Mouse (Mus musculus) myocyte (in vitro differentiated cells): ENCODE data around the gene Msh3. TPM values are rescaled to one million over a fixed set of nuclear protein-coding genes. Genes with fewer than 3 reads are reported as not detected.

Experiments used
- H3K27me3 ChIP-seq: one replicate; pipeline ENCODE4 v1.6.1; 2011; ENCODE audit not compliant: control insufficient read depth, insufficient read depth, insufficient read length
- H3K36me3 ChIP-seq: one replicate; pipeline ENCODE4 v1.6.1; 2011; ENCODE audit not compliant: control insufficient read depth, insufficient read depth
- H3K4me2 ChIP-seq: one replicate; pipeline ENCODE4 v1.6.1; 2011; ENCODE audit warnings: low read depth, control low read depth
- H3K4me3 ChIP-seq: one replicate; pipeline ENCODE4 v1.5.1; 2011; ENCODE audit warnings: mild to moderate bottlenecking, control low read depth, moderate library complexity
- H3K79me2 ChIP-seq: one replicate; pipeline ENCODE4 v1.6.1; 2011; ENCODE audit not compliant: control insufficient read depth, insufficient read depth
- H3ac ChIP-seq: one replicate; pipeline ENCODE4 v1.6.1; 2011; ENCODE audit not compliant: control insufficient read depth, insufficient read length
- CEBPB ChIP-seq: IDR thresholded peaks from 2 replicates; pipeline ENCODE4 v1.6.1; 2011; ENCODE audit warnings: mild to moderate bottlenecking, moderate library complexity; ENCODE audit not compliant: poor library complexity, insufficient read depth, severe bottlenecking
- E2F4 ChIP-seq: IDR thresholded peaks from one replicate; pipeline ENCODE4 v1.6.1; 2011; ENCODE audit warnings: mild to moderate bottlenecking, control low read depth, moderate library complexity; ENCODE audit not compliant: insufficient read depth
- MAX ChIP-seq: IDR thresholded peaks from one replicate; pipeline ENCODE4 v1.6.1; 2011; ENCODE audit warnings: low read depth, mild to moderate bottlenecking, control low read depth
- MYOD1 ChIP-seq, 3 experiments: IDR thresholded peaks; one replicate each; pipeline ENCODE4 v1.6.1; 2011; ENCODE audit warnings: control low read depth in 2 of 3, low read depth in 2 of 3, mild to moderate bottlenecking in 2 of 3, moderate library complexity in 1 of 3; ENCODE audit not compliant: insufficient read length in 2 of 3, control insufficient read depth in 1 of 3
- MYOG ChIP-seq, 3 experiments: IDR thresholded peaks; one replicate each; pipeline ENCODE4 v1.6.1; 2011; ENCODE audit warnings: control low read depth in 2 of 3, low read depth in 2 of 3, mild to moderate bottlenecking in 2 of 3; ENCODE audit not compliant: insufficient read length in 2 of 3, control insufficient read depth in 1 of 3, insufficient read depth in 1 of 3
- POLR2A ChIP-seq: IDR thresholded peaks from one replicate; pipeline ENCODE4 v1.6.1; 2011; ENCODE audit warnings: low read depth, mild to moderate bottlenecking, control low read depth, moderate library complexity; ENCODE audit not compliant: insufficient read length
- POLR2AphosphoS2 ChIP-seq: IDR thresholded peaks from one replicate; pipeline ENCODE4 v1.6.1; 2011; ENCODE audit warnings: low read depth, control low read depth; ENCODE audit not compliant: insufficient read length
- REST ChIP-seq: IDR thresholded peaks from one replicate; pipeline ENCODE4 v1.6.1; 2011; ENCODE audit warnings: mild to moderate bottlenecking, control low read depth, moderate library complexity; ENCODE audit not compliant: insufficient read depth, insufficient read length
- SRF ChIP-seq: IDR thresholded peaks from one replicate; pipeline ENCODE4 v1.6.1; 2011; ENCODE audit warnings: low read depth; ENCODE audit not compliant: control insufficient read depth, insufficient read length
- TCF12 ChIP-seq: IDR thresholded peaks from one replicate; pipeline ENCODE4 v1.6.1; 2011; ENCODE audit warnings: mild to moderate bottlenecking, control low read depth; ENCODE audit not compliant: poor library complexity, insufficient read depth, severe bottlenecking
- TCF3 ChIP-seq: IDR thresholded peaks from one replicate; pipeline ENCODE4 v1.6.1; 2011; ENCODE audit warnings: low read depth, control low read depth; ENCODE audit not compliant: insufficient read length
- USF1 ChIP-seq: IDR thresholded peaks from one replicate; pipeline ENCODE4 v1.6.1; 2011; ENCODE audit warnings: low read depth, mild to moderate bottlenecking, control low read depth, moderate library complexity
- polyA plus RNA-seq: library from polyadenylated mRNA; unstranded; fragments of >200 nt; fragmentation: generic; extraction: Trizol; gene quantifications from one replicate; pipeline ENCODE4 v1.2.1, GENCODE M21; 2012; ENCODE audit warnings: missing spikeins

Msh3 gene
- polyA plus RNA-seq, 1 experiment, result 2.5 TPM

DNA sequence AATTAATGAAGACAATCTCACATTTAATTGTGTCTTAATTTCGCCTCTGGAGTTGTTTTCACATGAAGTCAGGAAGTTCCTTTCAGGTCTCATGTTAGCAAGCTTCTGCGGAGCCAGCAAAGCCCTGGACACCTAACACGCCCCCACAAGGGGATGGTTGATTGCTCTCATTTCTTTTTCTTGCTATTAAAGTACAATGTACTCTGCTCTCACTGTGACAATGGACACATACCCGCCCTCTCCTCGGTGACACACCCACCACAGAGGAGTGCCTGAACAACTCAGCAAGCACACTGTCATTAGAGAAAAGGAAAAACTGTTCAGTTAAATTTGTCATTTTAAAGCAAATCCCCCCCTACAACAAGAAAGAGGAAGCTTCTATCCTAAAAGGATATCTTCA is 8.5 kb downstream of the Msh3 start:
- H3K4me2 ChIP-seq, result no peak overlapping the region

DNA sequence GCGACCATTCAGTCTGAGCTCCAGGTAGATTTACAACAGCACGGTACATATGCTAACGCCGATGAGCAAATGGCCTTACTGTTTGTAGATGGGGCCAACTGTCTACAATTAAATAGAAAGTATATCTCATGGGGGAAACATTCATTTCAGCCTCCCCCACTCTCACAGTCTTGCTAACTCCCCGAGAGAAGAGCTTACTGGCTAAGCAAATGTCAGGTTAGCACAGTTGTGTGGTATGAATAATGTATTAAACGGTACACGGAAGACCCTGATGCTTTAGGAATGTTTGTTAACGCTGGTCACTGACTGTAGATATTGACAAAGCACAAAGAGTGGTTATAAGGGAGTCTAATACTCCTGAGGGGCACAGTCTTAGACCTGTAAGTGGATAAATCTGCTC is 10.8 kb downstream of the Msh3 start:
- TF ChIP-seq MAX (no peak), MYOG (IDR thresholded peaks at IDR 0.05; ENCODE audit: control insufficient read depth in 1 of 3, insufficient read depth in 1 of 3, insufficient read length in 2 of 3, low read depth in 2 of 3) (no peak), MYOD1 (IDR thresholded peaks at IDR 0.05; ENCODE audit: control insufficient read depth in 1 of 3, insufficient read length in 2 of 3, low read depth in 2 of 3) (no peak), CEBPB (no peak), REST (no peak), POLR2A (no peak), E2F4 (no peak), TCF3 (no peak), POLR2AphosphoS2 (no peak), TCF12 (no peak), USF1 (no peak)
- Histone ChIP-seq H3K79me2 (no peaks in the 10 kb centered on the region), H3K4me3 (no peak overlapping the region), H3K4me2 (no peak overlapping the region), H3K27me3 (no peaks in the 10 kb centered on the region), H3ac (no peak overlapping the region), H3K36me3 (no peaks in the 10 kb centered on the region)

More for the DNA sequence above, 8.5 kb downstream of the Msh3 start:
- H3K4me3 ChIP-seq, result no peak overlapping the region
- TF ChIP-seq E2F4, result no peak
- no peak for TF ChIP-seq MYOG (IDR thresholded peaks at IDR 0.05; ENCODE audit: control insufficient read depth in 1 of 3, insufficient read depth in 1 of 3, insufficient read length in 2 of 3, low read depth in 2 of 3)
- TF ChIP-seq POLR2AphosphoS2, result no peak
- no peak for TF ChIP-seq MYOD1 (IDR thresholded peaks at IDR 0.05; ENCODE audit: control insufficient read depth in 1 of 3, insufficient read length in 2 of 3, low read depth in 2 of 3)
- no peak for TF ChIP-seq MAX
- TF ChIP-seq SRF, result no peak
- no peak for TF ChIP-seq TCF3
- no peak for TF ChIP-seq USF1
- TF ChIP-seq POLR2A, result no peak
- no peak for TF ChIP-seq REST
- TF ChIP-seq TCF12, result no peak
- TF ChIP-seq CEBPB, result no peak
- H3K79me2 ChIP-seq, result no peaks in the 10 kb centered on the region
- no peak overlapping the region for H3ac ChIP-seq
- H3K36me3 ChIP-seq, result peaks cover 5% of the 10 kb centered on the region
- H3K27me3 ChIP-seq, result no peaks in the 10 kb centered on the region

DNA sequence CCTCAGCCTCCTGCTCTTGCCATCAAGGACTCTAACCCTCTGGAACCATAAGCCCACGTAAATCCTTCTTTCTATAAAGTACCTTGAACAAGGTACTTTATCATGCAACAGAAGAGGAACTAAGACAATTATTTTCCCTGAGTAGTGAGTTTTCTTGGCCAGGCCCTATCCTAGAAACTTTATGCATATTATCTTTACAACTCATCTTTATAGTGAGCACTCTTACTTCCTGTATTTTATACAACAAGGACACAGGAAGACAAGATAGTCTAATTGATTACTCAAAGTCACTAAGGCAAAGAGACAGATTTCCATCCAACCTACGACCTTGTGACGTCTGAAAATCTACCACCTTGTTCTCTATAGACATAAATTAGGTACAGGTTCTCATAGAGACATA is 15.0 kb downstream of the Msh3 start:
- H3K36me3 ChIP-seq, result no peaks in the 10 kb centered on the region
- no peak overlapping the region for H3K4me2 ChIP-seq
- H3K4me3 ChIP-seq, result no peak overlapping the region
- no peak overlapping the region for H3ac ChIP-seq
- no peaks in the 10 kb centered on the region for H3K79me2 ChIP-seq
- TF ChIP-seq CEBPB (no peak), MAX (no peak), MYOD1 (IDR thresholded peaks at IDR 0.05; ENCODE audit: control insufficient read depth in 1 of 3, insufficient read length in 2 of 3, low read depth in 2 of 3) (no peak), E2F4 (no peak), POLR2AphosphoS2 (no peak)
- H3K27me3 ChIP-seq, result no peaks in the 10 kb centered on the region

DNA sequence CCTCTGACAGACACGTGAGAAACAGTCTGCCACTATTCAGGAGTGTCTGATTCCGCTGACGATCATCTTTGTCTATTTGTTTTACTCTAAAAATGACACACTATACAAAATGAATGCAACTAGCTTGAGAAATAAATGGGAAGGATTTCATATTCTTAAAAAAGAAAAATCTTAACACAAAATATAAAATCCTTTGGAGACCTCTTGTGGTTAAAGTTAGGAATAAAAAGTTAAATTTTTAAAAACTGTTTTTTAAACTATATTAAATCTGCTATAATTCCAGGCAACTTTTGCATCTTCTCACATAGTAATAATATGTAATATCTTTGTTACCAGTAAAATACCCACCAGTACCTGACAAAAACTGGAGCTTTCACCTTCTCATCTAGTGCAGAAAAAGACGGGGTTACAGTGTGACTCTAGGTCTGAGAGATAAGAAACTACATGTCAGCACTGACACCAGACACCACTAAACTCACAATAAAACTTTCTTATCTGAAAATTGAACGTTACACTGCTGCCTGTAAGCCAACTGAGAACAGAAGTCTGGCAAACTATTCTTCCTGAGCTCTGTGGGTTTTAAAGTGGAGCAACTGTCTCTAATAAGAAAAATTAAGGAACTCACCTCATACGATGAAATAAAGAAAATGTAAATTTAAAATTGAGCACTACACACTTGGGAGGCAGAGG is 16.9 kb downstream of the Msh3 start:
- Histone ChIP-seq H3K4me3 (no peak overlapping the region), H3K27me3 (no peaks in the 10 kb centered on the region), H3ac (no peak overlapping the region), H3K36me3 (no peaks in the 10 kb centered on the region), H3K79me2 (no peaks in the 10 kb centered on the region), H3K4me2 (no peak overlapping the region)
- no peak for TF ChIP-seq SRF
- TF ChIP-seq USF1, result no peak
- TF ChIP-seq TCF3, result no peak
- TF ChIP-seq MYOG (IDR thresholded peaks at IDR 0.05; ENCODE audit: control insufficient read depth in 1 of 3, insufficient read depth in 1 of 3, insufficient read length in 2 of 3, low read depth in 2 of 3), result no peak
- no peak for TF ChIP-seq POLR2AphosphoS2
- no peak for TF ChIP-seq MYOD1 (IDR thresholded peaks at IDR 0.05; ENCODE audit: control insufficient read depth in 1 of 3, insufficient read length in 2 of 3, low read depth in 2 of 3)
- no peak for TF ChIP-seq POLR2A
- TF ChIP-seq TCF12, result no peak

DNA sequence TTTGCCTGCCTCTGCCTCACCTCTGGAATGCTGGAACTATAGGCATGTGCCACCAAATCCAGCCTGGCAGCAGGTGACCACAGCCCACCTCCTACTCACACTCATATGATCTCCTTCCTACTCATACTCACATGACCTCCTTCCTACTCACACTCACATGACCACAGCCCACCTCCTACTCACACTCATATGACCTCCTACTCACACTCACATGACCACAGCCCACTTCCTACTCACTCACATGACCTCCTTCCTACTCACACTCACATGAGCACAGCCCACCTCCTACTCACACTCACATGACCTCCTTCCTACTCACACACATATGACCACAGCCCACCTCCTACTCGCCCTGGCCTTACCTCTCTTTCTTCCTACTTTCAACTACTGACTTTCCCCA is 17.9 kb downstream of the Msh3 start:
- Histone ChIP-seq H3K27me3 (no peaks in the 10 kb centered on the region), H3ac (no peak overlapping the region), H3K36me3 (no peaks in the 10 kb centered on the region), H3K4me3 (no peak overlapping the region), H3K4me2 (no peak overlapping the region), H3K79me2 (no peaks in the 10 kb centered on the region)
- TF ChIP-seq USF1, result no peak
- no peak for TF ChIP-seq MYOG (IDR thresholded peaks at IDR 0.05; ENCODE audit: control insufficient read depth in 1 of 3, insufficient read depth in 1 of 3, insufficient read length in 2 of 3, low read depth in 2 of 3)
- no peak for TF ChIP-seq E2F4
- no peak for TF ChIP-seq REST
- TF ChIP-seq TCF3, result no peak
- no peak for TF ChIP-seq SRF
